Mouse (Mus musculus): ENCODE results near the gene Zfp868. TPM values are rescaled to one million over a fixed set of nuclear protein-coding genes. Genes with fewer than 3 reads are reported as not detected.
"Not testable (repeated sequence)": the region's sequence is repeated elsewhere in the genome, so short reads cannot be mapped to it uniquely, and the experiment has no call there.

The Zfp868 gene
- 27.4 and 29.7 TPM in 2 replicates for total RNA-seq (2017)

GRCm38 (mm10) chr8:69625095-69625789, at the start of gene Zfp868:
Gene Zfp868, minus strand, starts transcription at chr8:69625548.
- ATAC-seq (ENCODE audit: extremely low read depth, insufficient number of reproducible peaks, low FRiP score, poor library complexity, severe bottlenecking) = peak; percentile 96

- not testable (repeated sequence) for ATAC-seq (ENCODE audit: extremely low read depth, insufficient number of reproducible peaks, low FRiP score, poor library complexity, severe bottlenecking)
Measured at GRCm38 (mm10) chr8:69665051-69665450, 39.7 kb upstream of the Zfp868 start.

GRCm38 (mm10) chr8:69661294-69661693, 35.9 kb upstream of the Zfp868 start:
- no peak for ATAC-seq (ENCODE audit: extremely low read depth, insufficient number of reproducible peaks, low FRiP score, poor library complexity, severe bottlenecking)

- ATAC-seq (ENCODE audit: extremely low read depth, insufficient number of reproducible peaks, low FRiP score, poor library complexity, severe bottlenecking) = peak; percentile 98
Measured at GRCm38 (mm10) chr8:69654358-69654981, 29.1 kb upstream of the Zfp868 start, which contains the start of gene Zfp964. Gene Zfp964, plus strand, starts transcription at chr8:69654479.

GRCm38 (mm10) chr8:69653808-69654357, 28.5 kb upstream of the Zfp868 start:
- ATAC-seq (ENCODE audit: extremely low read depth, insufficient number of reproducible peaks, low FRiP score, poor library complexity, severe bottlenecking) = no peak

GRCm38 (mm10) chr8:69618078-69618477, 7.3 kb downstream of the Zfp868 start:
- 0 out of 2 replicates have a peak, but pooled peaks have one; percentile 19 for ATAC-seq (ENCODE audit: extremely low read depth, insufficient number of reproducible peaks, low FRiP score, poor library complexity, severe bottlenecking)

- no peak for ATAC-seq (ENCODE audit: extremely low read depth, insufficient number of reproducible peaks, low FRiP score, poor library complexity, severe bottlenecking)
Measured at GRCm38 (mm10) chr8:69614687-69615086, 10.7 kb downstream of the Zfp868 start.

- ATAC-seq (ENCODE audit: extremely low read depth, insufficient number of reproducible peaks, low FRiP score, poor library complexity, severe bottlenecking) = not testable (repeated sequence)
Measured at GRCm38 (mm10) chr8:69597598-69597997, 27.8 kb downstream of the Zfp868 start.

GRCm38 (mm10) chr8:69584611-69585202, 40.6 kb downstream of the Zfp868 start:
- ATAC-seq (ENCODE audit: extremely low read depth, insufficient number of reproducible peaks, low FRiP score, poor library complexity, severe bottlenecking) = no peak

- ATAC-seq (ENCODE audit: extremely low read depth, insufficient number of reproducible peaks, low FRiP score, poor library complexity, severe bottlenecking) = not testable (repeated sequence)
Measured at GRCm38 (mm10) chr8:69584201-69584600, 41.1 kb downstream of the Zfp868 start.

Other genes starting within 250 kb of the Zfp868 start
- gene Gm9495, start 172.0 kb downstream of the Zfp868 start, total RNA-seq (2017) = not detected in 2 replicates
- not detected in 2 replicates for gene Gm7697, start 102.6 kb downstream of the Zfp868 start, total RNA-seq (2017)
- gene Zfp964, start 28.9 kb upstream of the Zfp868 start, total RNA-seq (2017) = 0.98 and 1.6 TPM in 2 replicates
- 62.8 and 72.8 TPM in 2 replicates for gene Zfp869, start 85.2 kb upstream of the Zfp868 start, total RNA-seq (2017)
- 8.8 and 11.2 TPM in 2 replicates for gene Zfp963, start 124.4 kb upstream of the Zfp868 start, total RNA-seq (2017)
- gene Gm20422, start 149.3 kb upstream of the Zfp868 start, total RNA-seq (2017) = not detected in 2 replicates
- 22.3 and 24.7 TPM in 2 replicates for gene Atp13a1, start 165.6 kb upstream of the Zfp868 start, total RNA-seq (2017)
- 54.3 and 55.7 TPM in 2 replicates for gene Zfp866, start 165.6 kb upstream of the Zfp868 start, total RNA-seq (2017)
- gene Gmip, start 183.1 kb upstream of the Zfp868 start, total RNA-seq (2017) = 265 and 326 TPM in 2 replicates
- gene Lpar2, start 196.9 kb upstream of the Zfp868 start, total RNA-seq (2017) = 3.7 and 4.7 TPM in 2 replicates
- 5.8 and 9.8 TPM in 2 replicates for gene Pbx4, start 206.9 kb upstream of the Zfp868 start, total RNA-seq (2017)

All from neutrophil, adult 5-6 weeks (primary cell).